Mouse (Mus musculus) ES-E14 (cell line): ENCODE results near the gene 4930516K23Rik. TPM values are rescaled to one million over a fixed set of nuclear protein-coding genes. Genes with fewer than 3 reads are reported as not detected.

Experiments used
- DNase-seq: peaks from one replicate; pipeline ENCODE4 v3.0.0-alpha.2; 2013; ENCODE audit warnings: low read depth, low spot score
- H3K27ac ChIP-seq: 2 replicates; pipeline ENCODE4 v1.5.1; 2012; ENCODE audit warnings: low read depth, mild to moderate bottlenecking, low read length, moderate library complexity, mixed read lengths; ENCODE audit not compliant: poor library complexity, insufficient read depth, severe bottlenecking
- H3K36me3 ChIP-seq: 2 replicates; pipeline ENCODE4 v1.6.1; 2012; ENCODE audit warnings: mild to moderate bottlenecking, low read length, moderate library complexity, mixed read lengths; ENCODE audit not compliant: control insufficient read depth, poor library complexity, insufficient read depth, severe bottlenecking
- H3K4me1 ChIP-seq, 2 experiments: fragments of 150-350 bp in 1 of 2; sonication (generic) in 1 of 2; 2 replicates each; pipeline ENCODE4 v1.6.1; 2012; ENCODE audit warnings: low read length in 2 of 2, mild to moderate bottlenecking in 1 of 2, mixed read lengths in 1 of 2; ENCODE audit not compliant: control insufficient read depth in 2 of 2, insufficient read depth in 2 of 2, poor library complexity in 1 of 2
- H3K4me3 ChIP-seq, 2 experiments: fragments of 150-350 bp in 1 of 2; sonication (generic) in 1 of 2; 2 replicates each; pipeline ENCODE4 v1.5.1; 2012; ENCODE audit warnings: low read length in 2 of 2, low read depth in 1 of 2, mild to moderate bottlenecking in 1 of 2, mixed read lengths in 1 of 2; ENCODE audit not compliant: insufficient read depth in 1 of 2, poor library complexity in 1 of 2, severe bottlenecking in 1 of 2
- H3K9ac ChIP-seq: 2 replicates; pipeline ENCODE4 v1.6.1; 2012; ENCODE audit warnings: low read depth, mild to moderate bottlenecking, low read length, mixed read lengths; ENCODE audit not compliant: poor library complexity, insufficient read depth, severe bottlenecking
- H3K9me3 ChIP-seq: fragments of 150-350 bp; sonication (generic); 2 replicates; pipeline ENCODE4 v1.6.1; 2012; ENCODE audit warnings: low read depth, mild to moderate bottlenecking, low read length; ENCODE audit not compliant: control insufficient read depth, insufficient read depth
- CHD2 ChIP-seq: IDR thresholded peaks from 2 replicates; pipeline ENCODE4 v1.6.1; 2014; ENCODE audit warnings: mild to moderate bottlenecking, low read depth, low read length, inconsistent platforms
- HCFC1 ChIP-seq: IDR thresholded peaks from 2 replicates; pipeline ENCODE4 v1.6.1; 2012; ENCODE audit warnings: low read length, inconsistent platforms, borderline replicate concordance; ENCODE audit not compliant: insufficient read depth
- MAFK ChIP-seq: IDR thresholded peaks from 2 replicates; pipeline ENCODE4 v1.6.1; 2014; ENCODE audit warnings: mild to moderate bottlenecking, low read depth, low read length, inconsistent platforms; ENCODE audit not compliant: insufficient read depth
- ZC3H11A ChIP-seq: IDR thresholded peaks from 2 replicates; pipeline ENCODE4 v1.6.1; 2012; ENCODE audit warnings: low read depth, mild to moderate bottlenecking, inconsistent platforms, low read length, borderline replicate concordance
- ZNF384 ChIP-seq: IDR thresholded peaks from 2 replicates; pipeline ENCODE4 v1.6.1; 2012; ENCODE audit warnings: low read depth, low read length, inconsistent platforms
- in situ Hi-C, 2 experiments: fragments of 600-800 bp; cut with MboI; formaldehyde crosslinking; loops; one replicate each; pipeline ENCODE4 v1.15.1; 2025; ENCODE audit warnings: low sequenced_read_pairs in 2 of 2, inconsistent platforms in 1 of 2; ENCODE audit not compliant: unreplicated experiment in 2 of 2
- total RNA-seq: library from RNA; depleted of rRNA; stranded (reverse); fragments of 300-350 nt; gene quantifications from 2 replicates; pipeline ENCODE4 v1.2.3, GENCODE M21; 2012; rRNA removed

Gene 4930516K23Rik
- total RNA-seq, 1 experiment = not detected

DNA sequence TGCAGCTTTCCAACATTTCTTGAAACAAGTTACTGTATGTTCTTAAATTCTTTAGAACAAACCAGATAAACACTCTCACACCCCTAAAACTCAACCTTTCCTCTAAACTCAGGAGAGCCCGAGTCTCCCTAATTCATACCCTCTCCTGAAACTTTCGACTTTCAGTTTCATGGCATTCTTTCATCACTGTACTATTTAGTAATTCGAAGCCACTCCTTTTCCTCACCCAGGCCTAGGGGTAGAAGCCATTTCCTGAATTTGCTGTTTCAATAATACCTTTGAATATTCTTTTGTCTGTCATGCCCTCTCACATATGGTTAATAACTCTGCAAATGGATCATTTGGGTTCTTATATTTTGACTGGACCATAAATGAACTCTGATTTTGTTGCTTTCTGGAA is 34.3 kb downstream of the 4930516K23Rik start:
- H3K36me3 ChIP-seq = no peaks in the 10 kb centered on the region
- in situ Hi-C loops = no loop called here
- H3K9me3 ChIP-seq = no peaks in the 10 kb centered on the region
- H3K27ac ChIP-seq = no peak overlapping the region
- H3K4me1 ChIP-seq = no peaks in the 10 kb centered on the region
- no peak for DNase-seq
- no peak overlapping the region for H3K9ac ChIP-seq
- no peak for TF ChIP-seq CHD2
- H3K4me3 ChIP-seq = no peak overlapping the region

DNA sequence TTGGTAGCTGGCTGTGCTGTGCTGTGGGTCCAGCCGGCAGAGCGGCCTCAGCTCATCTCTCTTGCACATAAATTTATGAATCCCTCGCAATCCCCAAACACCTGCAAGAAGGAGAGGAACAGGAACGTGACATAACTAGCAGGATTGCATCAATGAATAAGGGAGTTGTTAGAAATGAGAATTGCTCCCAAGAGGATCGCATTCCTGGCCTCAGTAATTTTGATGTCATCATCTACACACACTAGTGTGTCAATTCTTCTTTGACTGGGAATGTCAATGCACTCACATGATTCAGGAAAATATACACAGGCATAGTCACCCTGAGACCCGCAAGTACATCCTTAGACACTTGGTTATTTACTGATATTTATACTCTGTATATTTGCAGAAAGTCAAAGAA is 35.8 kb downstream of the 4930516K23Rik start, which contains the start of gene Olfr640:
Gene Olfr640, minus strand, starts transcription at position 101 of the 400 bp plus-strand sequence.
- no peak within 1 kb of the TSS for H3K4me3 ChIP-seq
- DNase-seq = no peak
- no peak for TF ChIP-seq ZNF384
- no peak for TF ChIP-seq MAFK
- no peak for TF ChIP-seq HCFC1
- TF ChIP-seq CHD2 = no peak
- TF ChIP-seq ZC3H11A = no peak

DNA sequence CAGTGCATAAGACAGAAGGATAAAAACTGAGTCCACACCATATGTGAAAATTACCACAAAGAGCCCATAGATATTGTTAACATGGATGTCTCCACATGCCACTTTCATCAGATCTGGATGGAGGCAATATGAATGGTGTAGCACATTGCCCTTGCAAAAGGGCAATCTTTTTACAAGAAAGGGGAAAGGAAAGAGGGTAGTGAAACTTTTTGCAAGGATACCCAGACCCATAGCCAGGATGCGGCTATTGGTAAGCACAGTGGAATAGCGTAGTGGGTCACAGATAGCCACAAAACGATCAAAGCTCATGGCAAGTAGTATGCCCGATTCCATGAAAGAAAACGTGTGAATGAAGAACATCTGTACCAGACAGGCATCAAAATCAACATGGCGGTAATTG is 39.6 kb downstream of the 4930516K23Rik start:
- Histone ChIP-seq H3K9ac (no peak overlapping the region), H3K4me1 (no peaks in the 10 kb centered on the region), H3K4me3 (no peak overlapping the region), H3K36me3 (no peaks in the 10 kb centered on the region), H3K27ac (no peak overlapping the region), H3K9me3 (no peaks in the 10 kb centered on the region)
- no peak for DNase-seq
- TF ChIP-seq ZNF384 (no peak), HCFC1 (no peak), ZC3H11A (no peak), CHD2 (no peak), MAFK (no peak)
- in situ Hi-C loops = no loop called here

More for the DNA sequence above, 35.8 kb downstream of the 4930516K23Rik start, which contains the start of gene Olfr640:
- no peak within 1 kb of the TSS for H3K9ac ChIP-seq
- H3K4me1 ChIP-seq = no peaks in the 10 kb centered on the region
- in situ Hi-C loops = no loop called here
- H3K9me3 ChIP-seq = no peaks in the 10 kb centered on the region
- H3K36me3 ChIP-seq = no peaks in the 10 kb centered on the region
- H3K27ac ChIP-seq = no peak within 1 kb of the TSS

DNA sequence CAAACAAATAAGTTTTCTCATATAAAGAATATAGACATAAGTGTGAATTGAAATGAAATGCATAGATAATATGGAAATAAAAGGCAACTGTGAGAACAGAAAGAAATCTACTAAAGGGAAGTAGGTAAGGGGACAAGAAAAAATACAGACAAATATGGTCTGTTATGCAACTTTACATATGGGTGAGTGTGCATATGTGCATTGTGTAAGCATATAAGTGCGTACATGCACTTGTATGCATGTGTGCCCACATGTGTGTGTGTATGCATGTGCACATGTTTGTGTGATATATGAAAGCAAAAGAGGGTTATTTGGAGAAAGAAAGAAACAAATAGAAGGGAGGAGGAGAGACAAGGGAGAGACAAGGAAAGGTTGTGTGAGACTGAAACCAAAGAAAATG is 42.3 kb downstream of the 4930516K23Rik start:
- TF ChIP-seq CHD2 (no peak), ZC3H11A (no peak), MAFK (no peak), HCFC1 (no peak), ZNF384 (no peak)
- no peak overlapping the region for H3K9ac ChIP-seq
- no peak overlapping the region for H3K4me3 ChIP-seq
- no peaks in the 10 kb centered on the region for H3K4me1 ChIP-seq
- no peaks in the 10 kb centered on the region for H3K36me3 ChIP-seq
- DNase-seq = no peak
- in situ Hi-C loops = no loop called here
- no peak overlapping the region for H3K27ac ChIP-seq
- no peaks in the 10 kb centered on the region for H3K9me3 ChIP-seq

DNA sequence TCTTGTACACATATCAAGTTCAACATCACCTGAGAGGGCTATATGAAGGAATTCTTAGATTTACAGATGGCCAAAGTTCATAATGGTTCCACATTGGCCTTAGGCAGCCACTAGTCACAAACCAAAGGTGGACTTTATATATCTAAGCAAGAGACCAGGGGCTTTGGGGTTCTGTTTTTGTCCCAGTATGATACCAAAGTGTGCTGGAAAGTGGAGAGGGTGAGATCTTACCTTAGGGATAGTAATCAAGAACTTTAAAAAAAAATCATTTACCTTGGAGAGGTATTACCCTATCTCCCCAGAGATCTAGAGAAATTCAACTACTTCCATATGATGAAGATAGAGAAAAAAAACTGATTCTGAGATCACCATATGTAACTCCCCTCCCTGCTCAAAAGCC is 44.0 kb downstream of the 4930516K23Rik start, which contains the start of gene Olfr639:
Gene Olfr639, minus strand, starts transcription at position 101 of the 400 bp plus-strand sequence.
- in situ Hi-C loops = no loop called here
- DNase-seq = no peak
- no peak within 1 kb of the TSS for H3K4me3 ChIP-seq
- TF ChIP-seq ZNF384 (no peak), MAFK (no peak), ZC3H11A (no peak), HCFC1 (no peak), CHD2 (no peak)
- no peaks in the 10 kb centered on the region for H3K36me3 ChIP-seq
- H3K9me3 ChIP-seq = no peaks in the 10 kb centered on the region
- no peak within 1 kb of the TSS for H3K9ac ChIP-seq
- no peak within 1 kb of the TSS for H3K27ac ChIP-seq
- H3K4me1 ChIP-seq = no peaks in the 10 kb centered on the region

Other genes with a start within 250 kb of the 4930516K23Rik start
- not detected in 2 replicates for gene Hbb-bt, start 247.4 kb downstream of the 4930516K23Rik start, total RNA-seq
- not detected in 2 replicates for gene Hbb-bs, start 233.3 kb downstream of the 4930516K23Rik start, total RNA-seq
- not detected in 2 replicates for gene Hbb-bh2, start 220.9 kb downstream of the 4930516K23Rik start, total RNA-seq
- not detected in 2 replicates for gene Hbb-bh1, start 218.3 kb downstream of the 4930516K23Rik start, total RNA-seq
- not detected in 2 replicates for gene Hbb-y, start 208.2 kb downstream of the 4930516K23Rik start, total RNA-seq
- not detected in 2 replicates for gene Olfr66, start 175.2 kb downstream of the 4930516K23Rik start, total RNA-seq
- not detected in 2 replicates for gene Olfr64, start 167.0 kb downstream of the 4930516K23Rik start, total RNA-seq
- gene Olfr65, start 158.0 kb downstream of the 4930516K23Rik start, total RNA-seq = not detected in 2 replicates
- not detected in 2 replicates for gene Olfr631, start 132.6 kb downstream of the 4930516K23Rik start, total RNA-seq
- gene Olfr632, start 127.1 kb downstream of the 4930516K23Rik start, total RNA-seq = not detected in 2 replicates
- not detected in 2 replicates for gene Olfr633, start 117.0 kb downstream of the 4930516K23Rik start, total RNA-seq
- gene Olfr635, start 90.3 kb downstream of the 4930516K23Rik start, total RNA-seq = not detected in 2 replicates
- not detected in 2 replicates for gene Olfr638, start 62.7 kb downstream of the 4930516K23Rik start, total RNA-seq
- 0.42 and 0.45 TPM in 2 replicates for gene Olfr639, start 44.1 kb downstream of the 4930516K23Rik start, total RNA-seq
- gene Olfr640, start 35.9 kb downstream of the 4930516K23Rik start, total RNA-seq = not detected in 2 replicates
- gene Olfr641, start 26.0 kb downstream of the 4930516K23Rik start, total RNA-seq = not detected in 2 replicates
- gene Olfr642, start 8.8 kb downstream of the 4930516K23Rik start, total RNA-seq = not detected in 2 replicates
- not detected in 2 replicates for gene Olfr644, start 10.4 kb upstream of the 4930516K23Rik start, total RNA-seq
- not detected in 2 replicates for gene Olfr645, start 24.0 kb upstream of the 4930516K23Rik start, total RNA-seq
- gene Olfr646, start 43.4 kb upstream of the 4930516K23Rik start, total RNA-seq = not detected in 2 replicates
- gene Ubqln5, start 68.4 kb upstream of the 4930516K23Rik start, total RNA-seq = not detected in 2 replicates
- gene Olfr643, start 76.0 kb upstream of the 4930516K23Rik start, total RNA-seq = not detected in 2 replicates
- not detected in 2 replicates for gene Ubqln3, start 81.8 kb upstream of the 4930516K23Rik start, total RNA-seq
- not detected in 2 replicates for gene Ubqlnl, start 89.1 kb upstream of the 4930516K23Rik start, total RNA-seq
- not detected in 2 replicates for gene Olfm5, start 103.4 kb upstream of the 4930516K23Rik start, total RNA-seq
- 0.04 and 0.05 TPM in 2 replicates for gene Olfr648, start 121.9 kb upstream of the 4930516K23Rik start, total RNA-seq
- gene Olfr649, start 134.5 kb upstream of the 4930516K23Rik start, total RNA-seq = not detected in 2 replicates
- 73.9 and 86.1 TPM in 2 replicates for gene Trim6, start 157.3 kb upstream of the 4930516K23Rik start, total RNA-seq
- 1.3 and 1.6 TPM in 2 replicates for gene Trim34a, start 183.0 kb upstream of the 4930516K23Rik start, total RNA-seq
- gene Trim5, start 226.6 kb upstream of the 4930516K23Rik start, total RNA-seq = not detected in 2 replicates